Mouse (Mus musculus): ENCODE results near the gene Cldn9. TPM values are rescaled to one million over a fixed set of nuclear protein-coding genes. Genes with fewer than 3 reads are reported as not detected.

Gene Cldn9
- polyA plus RNA-seq, 1 experiment from 2014 or later, result 0.32 TPM

DNA sequence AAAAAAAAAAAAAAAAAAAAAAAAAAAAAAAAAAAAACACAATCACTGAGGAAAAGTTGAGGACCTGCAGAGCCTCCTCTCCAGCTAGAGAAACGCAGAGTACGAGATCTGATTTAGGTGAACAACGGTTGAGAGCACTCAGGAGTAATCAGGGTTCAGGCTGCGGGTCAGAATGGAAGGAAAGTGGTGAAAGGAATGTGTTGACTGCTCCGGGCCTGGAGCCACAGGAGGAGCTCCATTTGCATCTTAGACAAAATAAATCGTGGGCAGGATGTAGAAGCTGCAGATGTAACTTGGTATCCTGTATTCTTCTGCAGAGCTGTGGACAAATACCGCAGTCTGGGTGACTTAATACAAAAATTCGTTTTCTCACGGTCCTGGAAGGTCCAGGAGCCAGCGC, 37.9 kb downstream of the Cldn9 start:
- Histone ChIP-seq H3K27ac (replicated peaks) (no peak overlapping the region), H3K4me3 (no peak overlapping the region), H3K9ac (no peak overlapping the region), H3K4me2 (no peak overlapping the region), H3K9me3 (peaks cover 7% of the 10 kb centered on the region; the same call in 1 of the 2 replicates), H3K4me1 (peaks cover 16% of the 10 kb centered on the region), H3K36me3 (no peaks in the 10 kb centered on the region), H3K27me3 (replicated peaks) (peaks cover 43% of the 10 kb centered on the region)
- no peak for ATAC-seq (ENCODE audit: extremely low read depth, insufficient number of reproducible peaks, low FRiP score, low TSS enrichment)
- 19% methylated on average over 10 of the region's 10 CpGs for WGBS

DNA sequence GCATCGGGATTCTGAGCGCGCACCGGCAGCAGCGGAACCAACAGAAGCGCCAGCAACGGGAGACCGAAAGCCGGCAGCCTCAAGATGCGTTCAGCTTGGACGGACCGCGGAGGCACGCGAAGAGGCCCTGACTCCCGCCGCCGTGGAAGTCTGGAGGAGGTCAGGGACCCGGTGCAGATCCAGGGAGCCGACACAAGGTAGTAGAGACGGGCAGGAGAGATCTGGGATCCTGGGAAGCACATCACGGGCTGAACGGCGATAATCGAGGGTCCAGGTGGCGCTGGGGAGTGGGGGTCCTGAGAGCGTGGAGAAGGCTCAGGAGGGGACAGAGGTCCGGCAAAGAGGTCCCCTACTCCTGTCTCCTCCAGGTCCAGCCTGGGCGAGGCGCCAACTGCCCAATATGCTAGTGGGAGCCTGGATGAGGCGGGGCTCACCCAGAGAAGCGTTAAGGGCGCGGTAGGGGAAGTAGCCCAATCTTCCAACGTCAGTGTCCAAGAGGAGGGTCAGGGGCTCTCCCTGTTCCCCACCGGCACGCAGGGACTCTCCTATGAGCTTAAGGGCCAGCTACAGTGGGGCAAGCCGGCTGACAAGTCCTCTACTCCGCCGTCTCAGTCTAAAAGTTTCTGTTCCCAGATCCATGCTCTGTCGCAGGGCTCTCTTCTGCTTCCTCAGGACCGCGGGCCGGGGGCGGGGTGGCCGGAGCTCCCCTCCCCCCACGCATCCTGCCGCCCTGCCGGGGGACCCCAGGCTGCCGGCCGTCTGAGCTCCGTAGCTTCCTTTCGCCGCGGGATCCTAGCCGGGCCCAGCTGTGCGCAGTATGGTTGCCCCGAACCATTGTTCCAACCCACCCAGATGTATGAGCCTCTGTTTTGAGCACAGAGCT, 39.0 kb downstream of the Cldn9 start, which contains the start of gene Mmp25:
Mmp25 (minus strand) TSS at position 665 of the 883 bp plus-strand sequence.
- ATAC-seq (ENCODE audit: extremely low read depth, insufficient number of reproducible peaks, low FRiP score, low TSS enrichment), result 0 out of 2 replicates have a peak, but pooled peaks have one; percentile 10
- H3K36me3 ChIP-seq, result no peaks in the 10 kb centered on the region
- peak within 1 kb of the TSS; percentile 60 for H3K4me3 ChIP-seq
- WGBS, result 2% methylated on average over 58 of the region's 58 CpGs
- H3K27ac ChIP-seq (replicated peaks), result no peak within 1 kb of the TSS
- peaks cover 7% of the 10 kb centered on the region; the same call in 1 of the 2 replicates for H3K9me3 ChIP-seq
- peaks cover 43% of the 10 kb centered on the region for H3K27me3 ChIP-seq (replicated peaks)
- peak within 1 kb of the TSS; percentile 95 for H3K4me2 ChIP-seq
- peaks cover 16% of the 10 kb centered on the region for H3K4me1 ChIP-seq
- peak within 1 kb of the TSS; percentile 75 for H3K9ac ChIP-seq

Other genes starting within 250 kb of the Cldn9 start
- not detected in 2 replicates for gene Vmn2r117, start 204.3 kb downstream of the Cldn9 start, polyA plus RNA-seq (2015; fragmentation: Nextera tagmentation; extraction: Ambion mirVana)
- gene Zfp213, start 119.8 kb downstream of the Cldn9 start, polyA plus RNA-seq (2015; fragmentation: Nextera tagmentation; extraction: Ambion mirVana), result 12.7 and 13.3 TPM in 2 replicates
- 9.2 and 9.3 TPM in 2 replicates for gene Zfp13, start 84.5 kb downstream of the Cldn9 start, polyA plus RNA-seq (2015; fragmentation: Nextera tagmentation; extraction: Ambion mirVana)
- not detected in 2 replicates for gene Zscan10, start 83.2 kb downstream of the Cldn9 start, polyA plus RNA-seq (2015; fragmentation: Nextera tagmentation; extraction: Ambion mirVana)
- 0.32 and 0.62 TPM in 2 replicates for gene Mmp25, start 38.7 kb downstream of the Cldn9 start, polyA plus RNA-seq (2015; fragmentation: Nextera tagmentation; extraction: Ambion mirVana)
- gene Bicdl2, start 23.5 kb downstream of the Cldn9 start, polyA plus RNA-seq (2015; fragmentation: Nextera tagmentation; extraction: Ambion mirVana), result 0.17 and 0.41 TPM in 2 replicates
- gene Hcfc1r1, start 10.4 kb downstream of the Cldn9 start, polyA plus RNA-seq (2015; fragmentation: Nextera tagmentation; extraction: Ambion mirVana), result 297 and 312 TPM in 2 replicates
- gene Thoc6, start 10.1 kb downstream of the Cldn9 start, polyA plus RNA-seq (2015; fragmentation: Nextera tagmentation; extraction: Ambion mirVana), result 32.4 and 37.3 TPM in 2 replicates
- gene Tnfrsf12a, start 6.6 kb downstream of the Cldn9 start, polyA plus RNA-seq (2015; fragmentation: Nextera tagmentation; extraction: Ambion mirVana), result 118 and 140 TPM in 2 replicates
- 9.4 and 10.7 TPM in 2 replicates for gene Cldn6, start 4.8 kb downstream of the Cldn9 start, polyA plus RNA-seq (2015; fragmentation: Nextera tagmentation; extraction: Ambion mirVana)
- 0.11 TPM in 1 of 2 replicates, not detected in the other for gene 1520401A03Rik, start 38.8 kb upstream of the Cldn9 start, polyA plus RNA-seq (2015; fragmentation: Nextera tagmentation; extraction: Ambion mirVana)
- 30.9 and 31.0 TPM in 2 replicates for gene Pkmyt1, start 42.3 kb upstream of the Cldn9 start, polyA plus RNA-seq (2015; fragmentation: Nextera tagmentation; extraction: Ambion mirVana)
- gene Paqr4, start 56.8 kb upstream of the Cldn9 start, polyA plus RNA-seq (2015; fragmentation: Nextera tagmentation; extraction: Ambion mirVana), result 12.3 and 12.6 TPM in 2 replicates
- gene Kremen2, start 61.8 kb upstream of the Cldn9 start, polyA plus RNA-seq (2015; fragmentation: Nextera tagmentation; extraction: Ambion mirVana), result 0.09 and 0.32 TPM in 2 replicates
- gene Flywch1, start 87.6 kb upstream of the Cldn9 start, polyA plus RNA-seq (2015; fragmentation: Nextera tagmentation; extraction: Ambion mirVana), result 52.1 and 54.1 TPM in 2 replicates
- 5.8 and 7.4 TPM in 2 replicates for gene Flywch2, start 102.1 kb upstream of the Cldn9 start, polyA plus RNA-seq (2015; fragmentation: Nextera tagmentation; extraction: Ambion mirVana)
- gene Srrm2, start 106.5 kb upstream of the Cldn9 start, polyA plus RNA-seq (2015; fragmentation: Nextera tagmentation; extraction: Ambion mirVana), result 319 and 327 TPM in 2 replicates
- 875 and 1,018 TPM in 2 replicates for gene Elob, start 145.1 kb upstream of the Cldn9 start, polyA plus RNA-seq (2015; fragmentation: Nextera tagmentation; extraction: Ambion mirVana)
- not detected in 2 replicates for gene Prss33, start 152.0 kb upstream of the Cldn9 start, polyA plus RNA-seq (2015; fragmentation: Nextera tagmentation; extraction: Ambion mirVana)
- gene Prss32, start 159.8 kb upstream of the Cldn9 start, polyA plus RNA-seq (2015; fragmentation: Nextera tagmentation; extraction: Ambion mirVana), result 0.15 TPM in 1 of 2 replicates, not detected in the other
- gene Prss41, start 160.1 kb upstream of the Cldn9 start, polyA plus RNA-seq (2015; fragmentation: Nextera tagmentation; extraction: Ambion mirVana), result 0.20 and 0.29 TPM in 2 replicates
- not detected in 2 replicates for gene Prss21, start 184.0 kb upstream of the Cldn9 start, polyA plus RNA-seq (2015; fragmentation: Nextera tagmentation; extraction: Ambion mirVana)
- 0.32 TPM in 1 of 2 replicates, not detected in the other for gene Dcpp1, start 196.8 kb upstream of the Cldn9 start, polyA plus RNA-seq (2015; fragmentation: Nextera tagmentation; extraction: Ambion mirVana)
- not detected in 2 replicates for gene Dcpp2, start 196.9 kb upstream of the Cldn9 start, polyA plus RNA-seq (2015; fragmentation: Nextera tagmentation; extraction: Ambion mirVana)
- not detected in 2 replicates for gene Dcpp3, start 233.4 kb upstream of the Cldn9 start, polyA plus RNA-seq (2015; fragmentation: Nextera tagmentation; extraction: Ambion mirVana)

Data from heart, embryonic 13.5 days (tissue).